Mouse (Mus musculus) frontal cortex, postnatal 25 days (tissue): Measurements from ENCODE around the gene Hoxc13.

ENCODE experiments used
- DNase-seq, 2 experiments: peaks; one replicate each; pipeline ENCODE4 v3.0.0; 2022; ENCODE audit warnings: low spot score in 2 of 2

The Hoxc13 gene

DNA sequence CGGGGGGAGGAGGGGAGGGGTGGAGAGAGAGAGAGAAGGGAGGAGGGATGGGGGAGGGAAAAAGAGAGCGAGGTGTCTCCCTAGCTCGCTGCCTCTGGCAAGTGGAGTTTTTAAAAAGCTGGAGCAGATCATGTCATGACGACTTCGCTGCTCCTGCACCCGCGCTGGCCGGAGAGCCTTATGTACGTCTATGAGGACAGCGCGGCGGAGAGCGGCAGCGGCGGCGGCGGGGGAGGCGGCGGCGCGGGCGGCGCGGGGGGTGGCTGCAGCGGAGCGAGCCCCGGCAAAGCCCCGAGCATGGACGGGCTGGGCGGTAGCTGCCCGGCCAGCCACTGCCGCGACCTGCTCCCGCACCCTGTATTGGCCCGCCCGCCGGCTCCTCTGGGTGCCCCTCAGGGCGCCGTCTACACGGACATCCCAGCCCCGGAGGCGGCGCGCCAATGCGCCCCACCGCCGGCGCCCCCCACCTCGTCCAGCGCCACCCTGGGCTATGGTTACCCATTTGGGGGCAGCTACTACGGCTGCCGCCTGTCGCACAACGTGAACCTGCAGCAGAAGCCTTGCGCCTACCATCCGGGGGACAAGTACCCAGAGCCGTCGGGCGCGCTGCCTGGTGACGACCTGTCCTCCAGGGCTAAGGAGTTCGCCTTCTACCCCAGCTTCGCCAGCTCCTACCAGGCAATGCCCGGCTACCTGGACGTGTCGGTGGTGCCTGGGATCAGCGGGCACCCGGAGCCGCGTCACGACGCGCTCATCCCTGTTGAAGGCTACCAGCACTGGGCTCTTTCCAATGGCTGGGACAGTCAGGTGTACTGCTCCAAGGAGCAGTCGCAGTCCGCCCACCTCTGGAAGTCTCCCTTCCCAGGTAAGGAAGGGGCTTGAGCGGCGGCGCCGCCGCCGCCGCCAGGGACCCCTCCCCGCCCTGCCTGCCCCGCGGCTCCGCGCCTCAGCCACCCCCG, at the start of gene Hoxc13:
Hoxc13 (plus strand) TSS at position 51 of the 959 bp plus-strand sequence.
- DNase-seq = no peak

DNA sequence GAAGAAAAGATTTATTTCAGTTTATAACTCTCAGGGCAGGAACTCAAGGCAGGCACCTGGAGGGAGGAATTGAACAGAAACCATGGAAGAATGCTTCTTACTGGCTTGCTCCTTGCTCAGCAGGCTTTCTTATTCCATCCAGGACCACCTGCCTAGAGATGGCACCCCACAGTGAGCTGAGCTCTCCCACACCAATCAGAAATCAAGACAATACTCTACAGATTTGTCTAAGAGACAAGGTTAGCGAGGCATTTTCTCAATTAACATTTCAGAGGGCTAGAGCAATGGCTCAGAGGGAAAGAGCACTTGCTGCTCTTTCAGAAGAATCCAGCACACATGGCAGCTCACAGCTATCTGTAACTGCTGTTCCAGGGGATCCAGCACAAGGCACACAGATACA, 35.1 kb upstream of the Hoxc13 start:
- DNase-seq = no peak

DNA sequence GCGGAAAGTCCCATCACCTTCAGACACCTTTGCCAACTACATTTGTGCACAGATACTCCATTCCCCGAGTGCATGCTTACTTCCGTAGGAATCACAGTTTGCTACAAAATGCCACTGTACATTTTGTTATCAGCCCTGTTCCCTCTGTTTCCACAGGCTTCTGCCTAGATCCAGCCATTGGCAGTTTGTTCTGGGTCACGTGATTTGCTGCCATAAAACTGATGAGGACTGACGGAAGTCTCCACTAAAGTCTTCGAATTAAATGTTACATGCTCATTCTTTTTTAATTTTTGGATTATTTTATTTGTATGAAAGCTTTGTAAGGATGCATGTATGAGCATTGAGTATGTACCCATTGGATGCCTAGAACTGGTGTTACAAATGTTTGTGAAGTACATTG, 25.8 kb upstream of the Hoxc13 start:
- DNase-seq = no peak

DNA sequence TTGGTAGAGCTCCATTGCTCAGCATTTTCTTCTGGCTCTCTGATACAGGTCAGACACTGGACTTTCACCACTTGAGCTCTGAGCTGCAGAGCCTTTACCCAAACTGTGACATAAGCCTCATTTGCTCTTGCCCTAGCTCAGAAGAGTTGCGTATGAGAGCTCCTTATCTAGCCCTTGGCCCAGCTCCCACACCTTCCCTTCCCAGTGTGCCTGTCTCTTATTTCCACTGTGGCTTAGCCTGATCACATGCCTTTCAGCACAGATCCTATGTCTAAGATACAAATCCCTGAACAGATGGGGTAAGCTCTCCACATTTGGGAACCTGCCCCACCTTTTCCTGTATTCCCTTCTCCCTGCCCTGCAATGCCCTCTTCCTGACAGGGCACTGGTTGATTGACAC, 16.0 kb upstream of the Hoxc13 start:
- no peak for DNase-seq

DNA sequence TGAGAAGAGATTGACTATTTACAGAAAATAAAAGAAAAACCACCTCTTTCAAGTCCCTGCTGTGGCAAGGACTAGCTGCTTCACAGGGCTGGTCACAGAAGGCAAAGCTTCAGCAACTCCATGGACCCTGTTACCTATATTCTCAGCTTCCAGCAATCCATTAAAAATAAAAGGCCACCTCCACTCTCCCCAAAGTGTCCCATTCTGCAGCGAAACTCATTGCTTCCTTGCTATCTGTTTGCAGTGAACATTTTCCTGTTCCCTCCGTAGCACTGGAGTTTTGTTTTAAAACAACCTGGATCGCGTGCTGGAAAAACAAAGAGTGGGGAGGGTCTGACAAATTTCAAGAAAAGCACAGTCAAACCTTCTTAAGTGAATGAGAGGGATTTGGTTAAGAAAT, 11.4 kb upstream of the Hoxc13 start:
- no peak for DNase-seq

DNA sequence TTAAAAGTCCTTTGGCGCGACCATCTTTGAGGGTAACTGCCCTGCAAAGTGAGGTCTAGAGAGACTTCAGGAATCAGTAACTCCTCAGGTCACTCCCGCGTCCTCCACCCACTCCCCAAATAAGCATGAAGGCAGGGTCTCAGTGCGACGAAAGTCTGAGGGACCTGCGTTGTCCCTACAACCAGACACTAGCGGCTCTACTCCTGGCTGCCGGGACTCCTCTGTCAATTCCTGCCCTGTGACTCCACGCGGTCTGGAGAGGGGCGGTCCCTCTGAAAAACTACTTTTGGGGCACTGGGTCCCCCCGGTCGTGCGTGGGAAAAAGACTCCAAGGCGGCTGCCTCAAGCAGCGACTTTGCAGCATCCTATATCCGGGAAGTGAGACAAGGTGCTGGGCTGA, 10.9 kb upstream of the Hoxc13 start:
- no peak for DNase-seq

DNA sequence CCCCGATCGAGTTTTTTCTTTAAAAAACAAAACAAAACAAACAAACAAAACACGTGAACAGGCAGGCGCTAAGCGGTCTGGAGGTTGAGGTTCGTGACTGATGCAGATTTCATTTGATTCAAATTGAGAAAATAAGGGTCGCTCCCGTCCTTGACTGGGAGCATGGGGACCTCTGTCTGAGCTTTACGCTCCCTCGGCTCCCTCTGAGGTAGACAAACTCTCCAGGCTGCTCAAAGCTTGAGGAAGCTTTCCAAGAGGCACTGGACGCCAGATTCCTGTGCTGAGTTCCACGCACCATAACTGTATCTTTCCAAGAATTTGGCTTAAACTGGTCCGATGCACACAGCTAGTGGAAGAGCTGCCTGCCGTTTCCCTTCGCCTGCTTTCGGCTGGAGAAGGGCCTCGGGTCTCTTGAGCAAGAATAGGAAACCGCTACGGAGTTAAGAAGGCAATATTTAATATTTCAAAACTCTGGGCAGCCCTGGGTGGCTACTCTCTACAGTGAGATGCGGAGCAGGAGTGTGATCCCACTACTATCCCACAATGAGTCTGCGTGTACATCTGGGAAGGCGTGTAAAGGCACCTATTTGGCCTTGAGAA, 10.3 kb upstream of the Hoxc13 start:
- DNase-seq = no peak

DNA sequence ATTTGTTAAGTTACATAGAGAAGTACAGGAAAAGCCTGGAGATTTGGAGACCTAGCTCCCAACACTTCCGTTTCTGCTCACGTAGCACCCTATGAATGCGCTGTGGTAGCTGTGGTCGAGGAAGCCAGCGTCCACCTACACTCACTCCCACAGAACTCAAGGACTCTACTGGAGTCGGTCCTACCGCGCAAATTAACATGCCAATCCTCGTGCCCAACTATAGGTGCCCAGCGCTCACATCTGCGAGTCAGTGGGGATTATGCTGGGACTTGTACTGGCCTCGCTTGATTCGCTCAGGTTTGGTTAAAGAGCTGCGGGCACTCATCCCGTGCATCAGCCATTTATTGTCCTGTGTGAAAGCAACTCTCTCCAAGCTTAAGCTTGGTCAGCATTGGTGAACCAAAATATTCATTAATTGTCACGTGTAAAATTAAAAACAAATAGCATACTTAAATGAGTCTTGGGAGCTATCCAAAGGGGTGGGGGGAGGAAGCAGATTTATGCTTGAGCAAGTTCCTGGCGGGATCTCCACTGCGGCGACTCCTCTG, 7.8 kb upstream of the Hoxc13 start:
- no peak for DNase-seq

DNA sequence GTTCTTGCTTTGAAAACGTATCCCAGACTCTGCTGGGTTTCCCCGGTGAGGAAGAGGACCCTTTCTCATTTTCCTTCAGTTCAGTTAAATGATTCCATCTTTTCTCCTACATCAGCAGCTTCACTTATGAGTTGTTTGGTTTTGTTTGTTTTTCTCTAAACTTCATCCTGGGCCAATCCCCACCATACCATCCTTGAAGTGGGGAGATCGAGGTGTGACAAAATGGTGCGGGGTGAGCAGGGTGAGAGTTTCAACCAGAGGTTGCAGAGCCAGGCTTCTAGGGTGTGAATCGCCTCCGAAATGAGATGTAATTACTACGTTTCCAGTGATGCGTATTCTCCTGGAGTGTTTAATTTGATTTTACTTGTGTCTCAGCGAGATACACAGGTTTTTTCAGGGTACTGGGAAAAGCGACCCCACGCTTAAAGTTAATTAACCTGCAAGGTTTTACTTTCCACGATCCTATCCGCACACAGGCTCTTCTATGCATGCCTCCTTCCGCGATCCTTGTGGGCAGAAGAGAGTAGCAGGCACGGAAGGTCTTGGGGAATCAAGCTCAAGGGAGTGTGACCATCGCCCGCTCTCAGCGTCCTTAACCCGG, 2.8 kb upstream of the Hoxc13 start:
- DNase-seq = no peak

DNA sequence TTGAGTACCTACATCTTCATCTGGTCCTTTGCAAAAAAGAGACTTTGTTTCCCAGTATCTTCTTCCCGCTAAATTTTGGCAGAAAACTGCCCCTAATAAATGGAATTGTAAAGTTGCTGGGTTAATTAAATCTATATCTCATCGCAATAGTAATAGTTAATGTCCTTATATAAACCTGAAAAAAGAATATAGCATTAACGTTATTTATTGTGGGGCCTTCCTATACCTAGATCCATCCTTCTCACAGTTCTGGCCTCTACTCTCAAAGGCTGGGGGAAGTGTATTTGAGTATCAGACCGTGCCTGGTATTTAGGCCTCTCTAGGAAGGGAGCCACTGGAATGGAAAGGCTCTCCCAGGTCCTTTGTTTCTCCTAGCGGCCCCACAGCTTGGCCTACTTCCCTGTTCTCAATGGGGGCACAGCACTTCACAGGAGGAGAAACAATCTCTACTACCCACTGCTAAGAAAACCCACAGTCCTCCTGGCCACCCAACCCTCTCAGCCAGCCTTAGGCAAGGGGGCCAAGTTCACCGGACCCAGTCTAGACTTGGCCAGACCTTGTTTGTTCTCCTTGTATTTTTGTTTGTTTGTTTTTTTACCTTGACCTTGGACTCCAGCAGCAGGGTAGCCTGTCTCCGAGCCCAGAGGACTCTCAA, 2.2 kb upstream of the Hoxc13 start:
- no peak for DNase-seq

DNA sequence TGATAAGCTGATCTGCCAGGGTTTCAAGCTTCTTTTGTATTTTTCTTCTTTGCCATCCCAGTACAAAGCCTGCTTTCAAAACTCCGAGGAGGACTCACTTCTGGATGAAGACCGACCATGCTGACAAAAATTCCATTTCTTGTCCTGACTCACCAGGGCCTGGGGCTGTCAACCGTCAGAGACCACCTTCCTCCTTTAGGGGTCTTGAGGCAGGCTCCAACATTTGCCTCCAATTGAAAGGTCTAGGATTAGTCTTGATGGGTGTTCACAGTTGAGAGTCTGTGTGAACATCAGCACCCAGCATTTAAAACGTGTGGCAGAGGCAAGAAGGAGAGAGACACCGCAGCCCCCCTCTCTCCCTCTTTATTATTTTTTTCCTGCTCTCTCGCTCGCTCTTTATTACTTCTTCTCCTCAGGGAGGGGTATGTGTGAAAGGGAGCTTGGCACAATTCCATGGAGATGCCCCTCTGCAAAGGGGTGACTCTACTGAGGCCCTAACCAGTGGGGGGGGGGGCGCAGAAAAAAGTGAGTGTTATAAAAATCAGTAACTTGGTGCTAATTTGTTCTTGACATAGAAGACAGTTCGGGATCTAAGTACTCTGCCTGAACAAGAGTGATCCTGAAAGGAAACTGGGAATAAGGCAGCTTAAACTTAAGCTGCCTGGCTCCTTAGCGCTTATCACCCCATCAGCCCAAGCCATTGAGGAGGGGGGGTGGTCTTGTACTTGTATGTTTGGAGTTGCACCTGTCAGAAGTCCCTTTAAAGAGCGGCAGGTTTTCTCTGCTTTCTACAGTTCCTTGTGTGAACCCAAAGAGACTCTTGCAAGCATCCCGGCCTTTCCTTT, 1.3 kb upstream of the Hoxc13 start:
- no peak for DNase-seq

DNA sequence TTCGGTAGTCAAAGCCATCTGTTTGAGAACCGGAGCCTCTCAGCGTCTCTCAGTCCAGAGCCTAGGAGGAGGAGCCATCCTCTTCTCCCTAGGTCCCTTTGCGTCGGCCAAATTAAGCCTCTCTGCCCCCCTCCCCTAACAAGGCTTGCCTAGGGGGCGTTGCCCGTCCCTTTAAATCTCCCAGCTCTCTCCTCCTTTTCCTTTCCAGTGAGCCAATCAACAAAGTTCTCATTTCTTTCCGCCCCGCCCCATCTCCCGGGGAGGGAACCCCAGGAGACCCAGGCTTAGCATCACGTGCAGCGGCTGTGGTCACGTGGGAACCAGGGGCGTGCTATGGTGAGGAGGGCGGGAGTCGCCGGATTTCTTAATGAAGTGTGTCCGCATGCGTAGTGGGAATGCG, 284 bp upstream of the Hoxc13 start:
- DNase-seq = no peak

DNA sequence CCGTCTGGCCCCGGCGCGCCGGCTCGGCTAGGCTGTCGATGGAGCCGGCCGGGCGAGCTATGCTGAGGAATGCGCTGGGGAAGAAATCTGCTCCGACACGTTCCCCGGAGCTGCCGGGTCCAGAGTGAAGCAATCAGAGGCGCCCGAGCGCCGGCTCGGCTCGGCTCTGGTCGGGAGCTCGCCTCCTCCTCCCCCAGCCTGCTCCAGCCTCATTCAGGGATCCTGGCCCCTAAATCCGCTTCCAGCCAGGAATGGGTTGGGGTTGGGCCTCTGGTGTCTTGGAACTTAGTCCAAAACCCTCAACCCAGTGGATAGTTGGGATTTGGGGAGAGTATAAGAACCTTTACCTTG, 1.1 kb downstream of the Hoxc13 start:
- DNase-seq = no peak

DNA sequence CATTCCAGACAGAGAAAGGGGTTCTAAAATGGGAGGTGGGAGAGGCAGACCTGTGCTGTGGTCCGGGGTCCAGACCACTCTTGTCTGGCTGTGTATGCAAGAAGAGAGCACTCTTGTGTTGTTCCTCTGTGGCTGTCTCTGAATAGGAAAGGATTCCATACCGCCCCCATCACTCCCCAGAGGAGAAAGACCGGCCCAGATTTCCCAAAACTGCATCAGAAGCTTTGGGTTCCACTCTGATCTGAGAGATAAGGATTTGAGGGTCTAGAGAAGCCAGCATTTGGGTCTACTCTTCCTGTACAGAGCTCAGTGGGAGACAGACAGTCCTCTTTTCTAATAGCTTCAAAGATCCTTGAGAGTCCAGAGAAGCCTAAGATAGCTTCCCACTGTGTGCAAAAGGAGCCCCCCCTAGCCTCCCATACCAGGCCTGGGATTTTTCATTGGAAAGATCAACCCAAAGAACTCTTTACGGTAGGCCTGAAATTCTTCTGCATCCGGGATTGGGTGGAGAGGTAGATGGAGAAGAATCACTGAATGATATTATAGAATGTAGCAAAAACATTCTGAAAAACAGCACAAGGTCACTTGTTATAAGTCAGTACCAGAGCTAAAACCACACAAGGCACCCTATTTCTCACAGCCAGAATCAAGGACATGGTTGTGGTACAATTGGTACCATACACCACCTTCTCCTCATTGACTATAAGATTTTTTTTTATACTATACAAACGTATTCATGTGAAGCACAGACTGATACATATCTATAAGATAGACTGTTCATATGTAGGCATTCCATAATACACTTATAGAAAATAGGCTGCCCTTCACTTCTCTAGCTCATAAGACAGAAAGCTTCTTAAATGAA, 2.0 kb downstream of the Hoxc13 start:
- DNase-seq = no peak

DNA sequence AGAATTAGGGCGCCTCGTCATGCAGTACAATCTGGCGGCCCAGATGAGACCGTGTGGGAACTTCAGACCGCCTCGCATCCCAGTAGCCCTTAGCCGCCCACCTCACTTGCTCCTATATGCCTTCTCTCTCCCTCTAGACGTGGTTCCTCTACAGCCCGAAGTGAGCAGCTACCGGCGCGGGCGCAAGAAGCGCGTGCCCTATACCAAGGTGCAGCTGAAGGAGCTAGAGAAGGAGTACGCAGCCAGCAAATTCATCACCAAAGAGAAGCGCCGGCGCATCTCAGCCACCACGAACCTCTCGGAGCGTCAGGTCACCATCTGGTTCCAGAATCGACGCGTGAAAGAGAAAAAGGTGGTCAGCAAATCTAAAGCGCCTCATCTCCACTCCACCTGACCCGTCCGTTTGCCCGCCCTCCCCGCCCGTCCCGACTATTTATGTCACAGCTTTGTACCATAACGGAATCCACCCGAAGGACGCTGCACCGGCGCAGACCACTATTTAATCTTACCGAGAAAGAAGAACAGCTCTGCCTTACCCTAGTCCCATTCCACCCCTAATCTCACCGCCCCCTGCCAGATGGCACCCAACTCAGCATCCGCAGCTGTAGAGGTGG, 6.2 kb downstream of the Hoxc13 start:
- no peak for DNase-seq

DNA sequence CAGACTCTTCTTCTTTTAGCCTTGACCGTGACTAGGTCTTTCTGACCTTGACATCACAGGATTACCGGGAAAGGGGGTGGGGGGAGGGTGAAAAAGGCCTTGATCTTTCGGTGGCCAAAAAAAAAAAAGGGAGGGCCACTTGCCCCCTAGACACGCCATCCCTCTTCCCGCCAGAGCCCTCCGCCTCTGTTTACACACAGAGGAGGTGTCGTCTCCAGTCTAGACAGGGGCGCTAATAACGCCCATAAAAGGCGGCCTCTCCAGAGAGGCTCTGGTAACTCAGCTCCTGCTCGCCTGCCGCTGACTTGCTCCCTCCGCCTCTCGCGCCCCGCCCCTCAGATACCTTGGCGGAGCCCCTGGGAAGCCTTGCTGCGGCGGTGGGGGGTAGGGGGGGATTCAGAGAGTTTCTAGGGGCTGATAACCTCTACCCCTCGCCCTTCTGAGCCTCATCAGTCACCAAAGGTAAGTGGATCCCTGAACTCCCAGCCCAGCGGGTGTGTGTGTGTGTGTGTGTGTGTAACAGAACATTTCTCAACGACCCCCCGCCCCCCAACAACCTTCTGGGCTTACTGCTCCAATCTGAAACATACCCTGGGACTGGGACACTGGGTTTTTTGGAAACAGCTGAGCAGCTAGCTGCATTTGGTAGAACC, 10.9 kb downstream of the Hoxc13 start:
- DNase-seq = no peak

DNA sequence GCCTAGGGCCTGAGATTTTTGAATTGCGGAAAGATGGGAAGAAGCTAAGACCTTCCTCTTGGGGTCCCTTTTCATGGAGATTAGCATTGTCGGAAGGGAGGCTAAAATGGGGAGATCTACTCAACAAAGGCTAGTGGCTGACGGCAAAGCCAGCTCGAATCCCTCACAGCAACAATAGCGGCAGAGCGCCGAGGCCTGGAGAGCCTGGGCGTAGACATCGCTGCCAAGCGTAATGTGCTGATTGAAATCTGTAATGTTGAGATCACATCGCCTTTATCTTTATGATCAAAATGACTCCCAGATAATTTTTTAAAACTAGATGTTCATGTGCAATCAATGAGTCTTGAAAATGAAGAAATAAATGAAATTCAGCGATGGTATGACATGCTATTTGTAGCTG, 13.5 kb downstream of the Hoxc13 start:
- DNase-seq = no peak

DNA sequence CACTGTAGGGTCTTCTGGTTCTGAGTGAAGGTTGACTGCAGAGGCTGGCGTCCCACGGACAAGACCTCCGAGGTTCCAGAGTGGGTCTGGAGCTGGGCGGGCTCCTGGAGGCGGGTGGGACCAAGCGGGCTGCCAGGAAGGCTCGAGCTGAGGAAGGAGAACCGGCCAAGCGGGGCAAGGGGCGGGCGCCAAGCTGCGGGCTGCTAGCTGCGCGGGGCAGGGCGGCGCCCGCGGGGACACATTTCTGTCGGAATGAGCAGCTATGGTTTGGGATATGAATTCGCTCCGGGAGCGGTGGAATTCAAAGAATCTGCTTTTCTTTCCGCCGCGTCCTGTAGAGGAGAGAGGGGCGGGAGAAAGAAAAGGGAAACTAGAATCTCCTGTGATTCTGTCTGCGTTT, 14.0 kb downstream of the Hoxc13 start:
- no peak for DNase-seq

DNA sequence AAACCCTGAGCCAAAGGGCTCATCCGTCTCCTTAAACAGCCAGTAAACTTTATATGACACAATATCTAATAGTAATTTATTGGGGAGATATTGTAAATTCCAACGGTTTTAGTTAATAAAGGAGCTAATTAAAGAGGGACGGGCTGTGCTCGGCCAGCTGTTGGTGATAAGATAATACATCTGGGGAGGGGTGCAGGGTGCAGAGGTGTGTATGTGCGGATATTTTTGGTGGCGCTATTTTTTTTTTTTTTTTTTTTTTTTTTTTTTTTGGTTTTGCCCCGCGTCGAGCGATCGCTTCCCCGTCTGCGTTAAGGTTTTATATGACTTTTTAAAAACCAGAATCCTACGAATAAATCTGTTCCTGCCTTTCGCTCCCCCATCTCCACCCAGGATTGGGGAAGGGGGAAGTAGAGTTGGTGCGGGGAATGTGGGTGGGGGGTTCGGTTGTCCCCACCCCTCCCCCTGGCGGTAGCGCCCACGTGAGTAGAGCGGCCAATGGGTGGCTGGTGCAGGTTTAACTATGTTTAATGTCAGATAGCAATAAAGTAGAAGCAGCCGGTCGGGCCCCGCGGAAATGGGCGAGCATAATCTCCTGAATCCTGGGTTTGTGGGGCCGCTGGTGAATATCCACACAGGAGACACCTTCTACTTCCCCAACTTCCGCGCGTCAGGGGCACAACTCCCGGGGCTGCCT, 15.5 kb downstream of the Hoxc13 start, which contains the start of gene Hoxc12:
Hoxc12 (plus strand) TSS at position 479 of the 694 bp plus-strand sequence.
- no peak for DNase-seq
